Comparison of ENCODE assay signal across 26 mouse cellular contexts in the genomic region with DNA sequence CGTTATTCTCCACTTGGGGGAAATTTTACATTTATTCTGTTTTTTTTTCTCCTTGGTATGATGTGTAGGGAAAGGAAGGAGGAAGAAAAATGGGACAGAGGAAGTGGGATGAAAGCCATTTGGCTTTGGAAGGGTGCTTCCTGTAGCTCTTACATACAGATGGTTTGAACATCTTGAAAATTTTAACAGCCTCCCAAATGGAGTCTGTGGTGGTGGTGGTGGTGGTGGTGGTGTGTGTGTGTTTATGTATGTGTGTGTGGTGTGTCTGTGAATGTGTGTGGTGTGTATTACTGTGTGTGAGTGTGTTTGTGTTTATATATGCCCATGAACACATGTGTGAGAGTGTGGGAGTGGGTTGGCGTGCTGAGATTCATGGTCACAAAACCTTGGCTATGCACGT. TPM values are rescaled to one million over a fixed set of nuclear protein-coding genes. Genes with fewer than 3 reads are reported as not detected.
DNase-seq lines count a peak whose midpoint lies in the region; ATAC-seq and TF ChIP-seq lines count a peak whose summit lies in the region.
"Had no signal": no experiment of that assay in that cellular context is flagged by ENCODE, and none has a peak within 500 bp of the region (broad histone marks: within the 10 kb centered on the region; RNA-seq: fewer than 3 reads in every experiment).

No protein-coding gene starts in this region.

- no peak overlapping the region for H3K4me3 ChIP-seq in forebrain, embryonic 14.5 days (ENCODE audit: low read depth, low read length)
- no peak overlapping the region for H3K4me3 ChIP-seq in forebrain, embryonic 11.5 days (ENCODE audit: low read depth, low read length)
- no peak overlapping the region for H3K4me3 ChIP-seq in forebrain, postnatal 0 days (ENCODE audit: low read depth, low read length)
- H3K4me3 ChIP-seq: gastrocnemius, adult 2 months; heart, adult 2 months; hindbrain, embryonic 12.5 days; hindbrain, embryonic 15.5 days had no signal

- no peak overlapping the region for H3K9ac ChIP-seq in forebrain, embryonic 14.5 days (ENCODE audit: low read length)
- no peak overlapping the region for H3K9ac ChIP-seq in forebrain, embryonic 11.5 days (ENCODE audit: low read length)
- no peak overlapping the region for H3K9ac ChIP-seq in forebrain, postnatal 0 days
- H3K9ac ChIP-seq: hindbrain, embryonic 12.5 days; hindbrain, embryonic 15.5 days had no signal

- 64% methylated on average over 3 of the region's 3 CpGs for WGBS in forebrain, embryonic 14.5 days
- WGBS in forebrain, embryonic 11.5 days, result 87% methylated on average over 3 of the region's 3 CpGs
- 57% methylated on average over 3 of the region's 3 CpGs for WGBS in forebrain, postnatal 0 days

- H3K36me3 ChIP-seq in forebrain, embryonic 14.5 days (ENCODE audit: control insufficient read depth, insufficient read depth, low read length), result no peaks in the 10 kb centered on the region
- no peaks in the 10 kb centered on the region for H3K36me3 ChIP-seq in forebrain, embryonic 11.5 days (ENCODE audit: control insufficient read depth, insufficient read depth, low read length)
- H3K36me3 ChIP-seq in forebrain, postnatal 0 days (ENCODE audit: insufficient read depth), result no peaks in the 10 kb centered on the region
- H3K36me3 ChIP-seq: G1E; hindbrain, embryonic 12.5 days; hindbrain, embryonic 15.5 days had no signal

- TF ChIP-seq CTCF in forebrain, postnatal 0 days (IDR thresholded peaks at IDR 0.05; ENCODE audit: low read depth), result no peak

- H3K4me2 ChIP-seq in forebrain, embryonic 14.5 days (ENCODE audit: low read length), result no peak overlapping the region
- no peak overlapping the region for H3K4me2 ChIP-seq in forebrain, embryonic 11.5 days (ENCODE audit: low read depth, low read length, severe bottlenecking)
- no peak overlapping the region for H3K4me2 ChIP-seq in forebrain, postnatal 0 days (ENCODE audit: low read depth)
- H3K4me2 ChIP-seq: heart, embryonic 11.5 days; hindbrain, embryonic 12.5 days; hindbrain, embryonic 15.5 days had no signal

- no peaks in the 10 kb centered on the region for H3K27me3 ChIP-seq in forebrain, embryonic 14.5 days (replicated peaks; ENCODE audit: control insufficient read depth, insufficient read depth, low read length)
- H3K27me3 ChIP-seq in forebrain, embryonic 11.5 days (ENCODE audit: control insufficient read depth, insufficient read depth, low read length), result no peaks in the 10 kb centered on the region
- no peaks in the 10 kb centered on the region for H3K27me3 ChIP-seq in forebrain, postnatal 0 days (ENCODE audit: insufficient read depth, low read length)
- H3K27me3 ChIP-seq: CH12.LX; hindbrain, embryonic 12.5 days; hindbrain, embryonic 15.5 days had no signal

- H3K4me1 ChIP-seq in forebrain, embryonic 14.5 days (ENCODE audit: control insufficient read depth, insufficient read depth, low read length), result no peaks in the 10 kb centered on the region; the same call in 1 of the 2 replicates
- no peaks in the 10 kb centered on the region for H3K4me1 ChIP-seq in forebrain, embryonic 11.5 days (replicated peaks; ENCODE audit: control insufficient read depth, insufficient read depth, low read length)
- no peaks in the 10 kb centered on the region for H3K4me1 ChIP-seq in forebrain, postnatal 0 days (ENCODE audit: insufficient read depth)
- H3K4me1 ChIP-seq: hindbrain, embryonic 12.5 days; hindbrain, embryonic 15.5 days had no signal

- peak; percentile 44; the same call in 1 of the 2 replicates for ATAC-seq in forebrain, embryonic 14.5 days
- no peak for ATAC-seq in forebrain, embryonic 11.5 days (replicated peaks; ENCODE audit: low FRiP score)
- ATAC-seq in forebrain, postnatal 0 days, result peak; percentile 60
- ATAC-seq in granulocyte monocyte progenitor cell, adult 5-6 weeks (replicated peaks; ENCODE audit: poor library complexity, severe bottlenecking), result no peak
- ATAC-seq: intestine, postnatal 0 days; Patski had no signal

- no peaks in the 10 kb centered on the region for H3K9me3 ChIP-seq in forebrain, embryonic 14.5 days (replicated peaks; ENCODE audit: control insufficient read depth, low read length)
- H3K9me3 ChIP-seq in forebrain, embryonic 11.5 days (ENCODE audit: control insufficient read depth, low read length), result no peaks in the 10 kb centered on the region
- no peaks in the 10 kb centered on the region for H3K9me3 ChIP-seq in forebrain, postnatal 0 days (ENCODE audit: low read length)
- H3K9me3 ChIP-seq: G1E; hindbrain, embryonic 12.5 days; hindbrain, embryonic 15.5 days had no signal

- peak; percentile 55 for DNase-seq in forebrain, embryonic 14.5 days (ENCODE audit: low spot score)
- DNase-seq in forebrain, embryonic 11.5 days (ENCODE audit: low spot score), result no peak
- peak; percentile 78 for DNase-seq in heart, adult 11 months
- DNase-seq in heart, adult 8-10 months (ENCODE audit: low spot score), result no peak
- DNase-seq in forebrain, postnatal 0 days, result peak; percentile 23
- no peak for DNase-seq in right cerebral cortex, postnatal 36 days (ENCODE audit: low spot score in 2 of 2)
- DNase-seq: adrenal gland, postnatal 10 days; B cell, adult 2 months; cerebellum, adult 18-20 months; cerebellum, adult 9-10 months; cerebellum, postnatal 14 days; gastrocnemius, adult 2 months; gastrocnemius, postnatal 14 days; heart, adult 2 months; kidney, adult 2 months had no signal

- no peak overlapping the region for H3K27ac ChIP-seq in forebrain, embryonic 14.5 days (ENCODE audit: low read depth, low read length)
- no peak overlapping the region for H3K27ac ChIP-seq in forebrain, embryonic 11.5 days (ENCODE audit: low read depth, low read length)
- H3K27ac ChIP-seq in forebrain, postnatal 0 days (ENCODE audit: low read depth, low read length), result no peak overlapping the region
- H3K27ac ChIP-seq: gastrocnemius, adult 2 months; heart, adult 2 months; hindbrain, embryonic 12.5 days; hindbrain, embryonic 15.5 days had no signal

RNA-seq across cellular contexts. Expression of a gene that starts 24.4 kb away (rescaled TPM):
- polyA plus RNA-seq in forebrain, embryonic 14.5 days (2014; fragmentation: Nextera tagmentation; extraction: Ambion mirVana), result 0.36 and 0.83 TPM in 2 replicates
- 0.32 and 0.36 TPM in 2 replicates for polyA plus RNA-seq in forebrain, embryonic 11.5 days (2014; fragmentation: Nextera tagmentation; extraction: Ambion mirVana)
- under 1 TPM; 0.22 to 0.37 (median 0.33) TPM for total RNA-seq in heart, adult 8-10 months (2022)
- total RNA-seq in forebrain, postnatal 0 days (2014; rRNA removed), result 1.5 and 2.6 TPM in 2 replicates
- polyA plus RNA-seq in forebrain, postnatal 0 days (2015; fragmentation: Nextera tagmentation; extraction: Ambion mirVana), result 1.1 and 2.2 TPM in 2 replicates
- total RNA-seq in granulocyte monocyte progenitor cell, adult 5-6 weeks (2014; fragmentation: Nextera tagmentation), result not detected in 2 replicates
- not detected in 2 replicates for total RNA-seq in granulocyte monocyte progenitor cell, adult 5-6 weeks (2017)
- total RNA-seq: adrenal gland, adult 18-20 months; CH12.LX; G1E; gastrocnemius, adult 2 months; hematopoietic stem cell, adult 5-6 weeks had no signal
- polyA plus RNA-seq: G1E; heart, embryonic 11.5 days; Patski had no signal

RNA-seq across cellular contexts. Expression of a gene that starts 28.0 kb away (rescaled TPM):
- polyA plus RNA-seq in forebrain, embryonic 14.5 days (2014; fragmentation: Nextera tagmentation; extraction: Ambion mirVana), result 20.9 and 25.6 TPM in 2 replicates
- 19.9 and 20.5 TPM in 2 replicates for polyA plus RNA-seq in forebrain, embryonic 11.5 days (2014; fragmentation: Nextera tagmentation; extraction: Ambion mirVana)
- 100 to 1,000 TPM; 113 to 128 (median 122) TPM for total RNA-seq in heart, adult 8-10 months (2022)
- total RNA-seq in forebrain, postnatal 0 days (2014; rRNA removed), result 17.1 and 17.5 TPM in 2 replicates
- polyA plus RNA-seq in forebrain, postnatal 0 days (2015; fragmentation: Nextera tagmentation; extraction: Ambion mirVana), result 25.3 and 37.8 TPM in 2 replicates
- total RNA-seq in granulocyte monocyte progenitor cell, adult 5-6 weeks (2014; fragmentation: Nextera tagmentation), result 4.1 and 8.2 TPM in 2 replicates
- 3.3 and 3.9 TPM in 2 replicates for total RNA-seq in granulocyte monocyte progenitor cell, adult 5-6 weeks (2017)

RNA-seq across cellular contexts. Expression of a gene that starts 43.3 kb away (rescaled TPM):
- polyA plus RNA-seq in forebrain, embryonic 14.5 days (2014; fragmentation: Nextera tagmentation; extraction: Ambion mirVana), result not detected in 2 replicates
- not detected in 2 replicates for polyA plus RNA-seq in forebrain, embryonic 11.5 days (2014; fragmentation: Nextera tagmentation; extraction: Ambion mirVana)
- total RNA-seq in heart, adult 8-10 months (2022), result under 1 TPM in 1 of 4 experiments, not detected in 3; 0.12 TPM
- 0.14 TPM in 1 of 2 replicates, not detected in the other for total RNA-seq in forebrain, postnatal 0 days (2014; rRNA removed)
- not detected in 2 replicates for polyA plus RNA-seq in forebrain, postnatal 0 days (2015; fragmentation: Nextera tagmentation; extraction: Ambion mirVana)
- total RNA-seq in granulocyte monocyte progenitor cell, adult 5-6 weeks (2014; fragmentation: Nextera tagmentation), result 0.34 TPM in 1 of 2 replicates, not detected in the other
- total RNA-seq in granulocyte monocyte progenitor cell, adult 5-6 weeks (2017), result 1.1 TPM in 1 of 2 replicates, not detected in the other
- total RNA-seq: adrenal gland, postnatal 10 days; gastrocnemius, adult 2 months; gastrocnemius, postnatal 14 days; heart, adult 2 months had no signal
- polyA plus RNA-seq: embryonic facial prominence, embryonic 14.5 days; heart, embryonic 11.5 days; hindbrain, embryonic 12.5 days; hindbrain, embryonic 15.5 days; Patski had no signal

Comparison
In these comparisons a context has a peak if more than half of its experiments do, and no peak if none do; other contexts are left out.
1. ATAC-seq: peak in forebrain, embryonic 14.5 days (single experiment) and forebrain, postnatal 0 days (single experiment); none in forebrain, embryonic 11.5 days (single experiment) and granulocyte monocyte progenitor cell, adult 5-6 weeks (single experiment).
2. DNase-seq: peak in forebrain, embryonic 14.5 days (single experiment), heart, adult 11 months (single experiment) and forebrain, postnatal 0 days (single experiment); none in forebrain, embryonic 11.5 days (single experiment), heart, adult 8-10 months (single experiment) and right cerebral cortex, postnatal 36 days (0 of 2).